ENCODE assay signal across 9 mouse cellular contexts in the genomic region with DNA sequence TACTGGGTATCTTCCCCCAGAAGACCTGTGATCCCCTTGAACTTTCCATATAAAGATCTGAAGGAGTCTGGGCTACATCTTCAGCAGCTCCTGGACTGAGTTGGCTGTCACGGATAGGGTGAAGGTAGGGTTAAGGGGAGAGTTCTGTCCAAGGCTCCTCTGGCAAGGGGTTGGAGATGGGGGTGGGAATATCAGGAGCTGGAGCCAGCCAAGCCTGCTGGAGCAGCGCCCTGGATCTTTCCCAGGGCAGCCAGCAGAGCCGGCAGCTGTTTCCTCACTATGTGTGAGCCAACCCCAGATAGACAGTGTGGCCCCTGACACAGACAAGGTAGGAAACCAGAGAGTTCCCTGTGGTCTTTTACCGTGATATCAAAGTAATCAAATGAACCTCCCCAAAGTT. TPM values are rescaled to one million over a fixed set of nuclear protein-coding genes. Genes with fewer than 3 reads are reported as not detected.
DNase-seq lines count a peak whose midpoint lies in the region; ATAC-seq lines count a peak whose summit lies in the region.
"Had no signal": no experiment of that assay in that cellular context is flagged by ENCODE, and none has a peak within 500 bp of the region (broad histone marks: within the 10 kb centered on the region; RNA-seq: fewer than 3 reads in every experiment).

No protein-coding gene starts in this region.

- 53% methylated on average over 4 of the region's 4 CpGs for WGBS in kidney, embryonic 14.5 days

- H3K9me3 ChIP-seq in kidney, embryonic 14.5 days (ENCODE audit: control insufficient read depth, low read length), result no peaks in the 10 kb centered on the region

- H3K9ac ChIP-seq in kidney, embryonic 14.5 days (ENCODE audit: low read depth, low read length), result no peak overlapping the region

- H3K36me3 ChIP-seq in kidney, embryonic 14.5 days (ENCODE audit: control insufficient read depth, insufficient read depth, low read length), result no peaks in the 10 kb centered on the region; the same call in 1 of the 2 replicates

- H3K27me3 ChIP-seq in kidney, embryonic 14.5 days (ENCODE audit: control insufficient read depth, insufficient read depth, low read length), result no peaks in the 10 kb centered on the region

- ATAC-seq in kidney, embryonic 14.5 days (ENCODE audit: low FRiP score, low TSS enrichment), result no peak

- intact Hi-C loops in heart, postnatal 14 days (cut with DNase I), result no loop called here

- no peak overlapping the region for H3K27ac ChIP-seq in kidney, embryonic 14.5 days (ENCODE audit: low read depth, low read length)

- DNase-seq in kidney, postnatal 14 days, result peak; percentile 65
- DNase-seq in testis, postnatal 10 days (ENCODE audit: low spot score), result peak; percentile 56
- DNase-seq in testis, postnatal 14 days (ENCODE audit: low spot score), result no peak
- DNase-seq in heart, postnatal 14 days, result peak; percentile 83 to 85
- peak; percentile 46 for DNase-seq in skeletal muscle tissue, adult 2 months (ENCODE audit: low read depth, low spot score)
- no peak for DNase-seq in spleen, postnatal 10 days (ENCODE audit: low spot score in 2 of 2)

- no peak overlapping the region for H3K4me3 ChIP-seq in kidney, embryonic 14.5 days (ENCODE audit: low read length)
- H3K4me3 ChIP-seq: megakaryocyte, embryonic 14.5 days had no signal

- peaks cover 10% of the 10 kb centered on the region for H3K4me1 ChIP-seq in kidney, embryonic 14.5 days (ENCODE audit: control insufficient read depth, insufficient read depth, low read length)

- H3K4me2 ChIP-seq in kidney, embryonic 14.5 days (replicated peaks; ENCODE audit: low read depth, low read length), result no peak overlapping the region

RNA-seq across cellular contexts. Expression of gene Tril, which starts 4.6 kb away (rescaled TPM):
- polyA plus RNA-seq in kidney, embryonic 14.5 days (2014; fragmentation: Nextera tagmentation; extraction: Ambion mirVana), result 65.5 and 94.9 TPM in 2 replicates
- 1 to 10 TPM; 9.3 to 9.9 TPM for total RNA-seq in heart, postnatal 14 days (2021)
- total RNA-seq: common myeloid progenitor, adult 5-6 weeks had no signal

Comparison
In these comparisons a context has a peak if more than half of its experiments do, and no peak if none do; other contexts are left out.
1. DNase-seq: peak in kidney, postnatal 14 days (single experiment), testis, postnatal 10 days (single experiment), heart, postnatal 14 days (2 of 2) and skeletal muscle tissue, adult 2 months (single experiment); none in testis, postnatal 14 days (single experiment) and spleen, postnatal 10 days (0 of 2).